Mouse (Mus musculus): ENCODE measurements around the gene Baz2a.

GRCm38 (mm10) chr10:128051589-128051988, 39.8 kb upstream of the Baz2a start:
- TF ChIP-seq CTCF (IDR thresholded peaks at IDR 0.05) (no peak), EP300 (IDR thresholded peaks at IDR 0.05) (no peak)

All from lung, postnatal 0 days (tissue).